Mouse (Mus musculus) G1E (cell line): ENCODE measurements at regions not wholly inside any gene's neighbourhood (a gene's known extent, or its start where the extent isn't known, plus 50 kb on each side); places are given as distances from the start of the nearest gene placed in this dataset.

Experiments
- CTCF ChIP-seq: IDR thresholded peaks from 2 replicates; pipeline ENCODE4 v1.5.1; 2012; ENCODE audit warnings: low read depth, low read length, inconsistent platforms, mixed read lengths
- GATA1 ChIP-seq: IDR thresholded peaks from 2 replicates; pipeline ENCODE4 v1.6.1; 2012; ENCODE audit warnings: borderline replicate concordance, low read length, inconsistent platforms, mixed read lengths
- POLR2AphosphoS5 ChIP-seq: IDR thresholded peaks from 2 replicates; pipeline ENCODE4 v1.6.1; 2012; ENCODE audit warnings: low read depth, low read length, inconsistent platforms; ENCODE audit not compliant: insufficient replicate concordance
- TAL1 ChIP-seq: conservative IDR thresholded peaks from 2 replicates; pipeline ENCODE4 v1.6.1; 2012; ENCODE audit warnings: low read depth, low read length, inconsistent platforms, mixed read lengths

- TF ChIP-seq TAL1 (no peak), CTCF (no peak), POLR2AphosphoS5 (no peak), GATA1 (no peak)
Measured at GRCm38 (mm10) chr4:7894914-7895313, 343.9 kb downstream of the Car8 start.
